Mouse (Mus musculus) MEL-GATA-1-ER (cell line): Measurements from ENCODE around the gene Gabbr2.

Experiments used
- DNase-seq: peaks from one replicate; pipeline ENCODE4 v3.0.0-alpha.2; 2012; ENCODE audit warnings: low read depth; ENCODE audit errors: extremely low read depth

The Gabbr2 gene

GRCm38 (mm10) chr4:46988824-46989223 lies 2.8 kb downstream of the Gabbr2 start:
- DNase-seq = no peak

- DNase-seq = no peak
Measured at GRCm38 (mm10) chr4:46988257-46988656, 3.4 kb downstream of the Gabbr2 start.

- no peak for DNase-seq
Measured at GRCm38 (mm10) chr4:46987809-46988208, 3.9 kb downstream of the Gabbr2 start.

- DNase-seq = no peak
Measured at GRCm38 (mm10) chr4:46986054-46986453, 5.6 kb downstream of the Gabbr2 start.

- DNase-seq = no peak
Measured at GRCm38 (mm10) chr4:46982912-46983311, 8.8 kb downstream of the Gabbr2 start.

- no peak for DNase-seq
Measured at GRCm38 (mm10) chr4:46982094-46982493, 9.6 kb downstream of the Gabbr2 start.

GRCm38 (mm10) chr4:46978371-46978770 lies 13.3 kb downstream of the Gabbr2 start:
- DNase-seq = no peak

- no peak for DNase-seq
Measured at GRCm38 (mm10) chr4:46977161-46977560, 14.5 kb downstream of the Gabbr2 start.

- no peak for DNase-seq
Measured at GRCm38 (mm10) chr4:46976671-46977071, 15.0 kb downstream of the Gabbr2 start.

- DNase-seq = no peak
Measured at GRCm38 (mm10) chr4:46973322-46973721, 18.4 kb downstream of the Gabbr2 start.

- no peak for DNase-seq
Measured at GRCm38 (mm10) chr4:46967981-46968380, 23.7 kb downstream of the Gabbr2 start.

GRCm38 (mm10) chr4:46966551-46966950 lies 25.1 kb downstream of the Gabbr2 start:
- no peak for DNase-seq

GRCm38 (mm10) chr4:46961403-46961802 lies 30.3 kb downstream of the Gabbr2 start:
- DNase-seq = no peak

GRCm38 (mm10) chr4:46960208-46960607 lies 31.5 kb downstream of the Gabbr2 start:
- DNase-seq = no peak

GRCm38 (mm10) chr4:46959776-46960175 lies 31.9 kb downstream of the Gabbr2 start:
- DNase-seq = no peak

- DNase-seq = no peak
Measured at GRCm38 (mm10) chr4:46957955-46958354, 33.7 kb downstream of the Gabbr2 start.

- DNase-seq = no peak
Measured at GRCm38 (mm10) chr4:46956966-46957365, 34.7 kb downstream of the Gabbr2 start.

- no peak for DNase-seq
Measured at GRCm38 (mm10) chr4:46953021-46953420, 38.7 kb downstream of the Gabbr2 start.

GRCm38 (mm10) chr4:46952562-46952961 lies 39.1 kb downstream of the Gabbr2 start:
- no peak for DNase-seq

- DNase-seq = no peak
Measured at GRCm38 (mm10) chr4:46934291-46934690, 57.4 kb downstream of the Gabbr2 start.

GRCm38 (mm10) chr4:46933590-46933989 lies 58.1 kb downstream of the Gabbr2 start:
- DNase-seq = no peak

GRCm38 (mm10) chr4:46931706-46932397 lies 59.8 kb downstream of the Gabbr2 start:
- DNase-seq = no peak

- DNase-seq = peak; percentile 23
Measured at GRCm38 (mm10) chr4:46928112-46928511, 63.6 kb downstream of the Gabbr2 start.

GRCm38 (mm10) chr4:46919144-46919543 lies 72.5 kb downstream of the Gabbr2 start:
- DNase-seq = no peak
